Mouse (Mus musculus) adrenal gland (tissue): ENCODE results near the gene Srm.

ENCODE experiments used
- intact Hi-C: fragments of 180-260 bp; cut with DNase I; formaldehyde crosslinking; loops from one replicate; pipeline ENCODE4 v1.15.1; 2025
- long read RNA-seq, 2 experiments: library from polyadenylated mRNA; unstranded; transcript quantifications; one replicate each; pipeline ENCODE4 v2.0.0; 2020; ENCODE audit warnings: borderline replicate concordance in 1 of 2; ENCODE audit not compliant: insufficient replicate concordance in 1 of 2

The Srm gene
- long read RNA-seq, experiment 1, transcript Srm-201 (7 exons, 1,338 nt): major isoform, 111 of 125 reads
- long read RNA-seq, experiment 1, partial matches to known transcripts: 10 of 125 reads
- long read RNA-seq, experiment 1, other reads (novel, unspliced or antisense): 4 of 125 reads
- long read RNA-seq, experiment 2, transcript Srm-201 (7 exons, 1,338 nt): major isoform, 120 of 138 reads
- long read RNA-seq, experiment 2, partial matches to known transcripts: 11 of 138 reads
- long read RNA-seq, experiment 2, other reads (novel, unspliced or antisense): 7 of 138 reads

- intact Hi-C loops: no loop called here
Measured at GRCm38 (mm10) chr4:148591171-148591630, at the start of gene Srm. Srm (plus strand) TSS chr4:148591503.

DNA sequence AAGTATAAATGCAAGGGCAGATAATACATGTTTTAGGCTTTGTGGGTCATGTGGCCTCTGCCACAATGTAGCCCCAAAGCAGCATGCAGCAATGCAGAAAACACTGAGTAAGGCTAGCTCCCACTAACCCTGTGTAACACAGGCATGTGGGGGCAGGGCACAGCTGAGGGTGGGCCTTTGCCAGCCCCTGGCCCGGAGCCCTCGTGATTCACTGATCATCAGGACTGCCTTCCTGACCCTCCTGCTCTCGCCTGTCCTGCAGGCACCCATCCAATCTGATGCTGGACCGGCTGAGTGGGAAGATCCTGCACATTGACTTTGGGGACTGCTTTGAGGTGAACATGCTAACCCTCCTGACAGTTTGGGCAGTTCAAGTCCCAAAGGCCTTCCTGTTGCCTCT is 42.2 kb upstream of the Srm start:
- intact Hi-C loops: no loop called here

DNA sequence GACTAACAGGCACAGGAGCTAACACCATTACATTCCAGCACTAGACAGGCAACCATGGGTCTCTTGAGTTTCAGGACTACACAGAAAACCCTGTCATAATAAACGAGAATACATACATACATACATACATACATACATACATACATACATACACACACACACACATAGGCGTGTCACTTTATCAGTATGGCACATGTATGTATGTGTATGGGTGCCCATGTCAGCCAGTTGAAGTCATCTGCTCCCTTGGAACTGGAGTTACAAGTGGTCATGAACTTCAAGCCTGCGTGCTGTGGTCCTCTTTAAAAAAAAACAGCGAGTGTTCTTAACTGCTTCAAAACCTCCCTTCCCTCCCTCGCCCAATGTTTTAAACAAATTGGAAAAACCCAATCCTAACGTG is 33.5 kb upstream of the Srm start:
- intact Hi-C loops: no loop called here

DNA sequence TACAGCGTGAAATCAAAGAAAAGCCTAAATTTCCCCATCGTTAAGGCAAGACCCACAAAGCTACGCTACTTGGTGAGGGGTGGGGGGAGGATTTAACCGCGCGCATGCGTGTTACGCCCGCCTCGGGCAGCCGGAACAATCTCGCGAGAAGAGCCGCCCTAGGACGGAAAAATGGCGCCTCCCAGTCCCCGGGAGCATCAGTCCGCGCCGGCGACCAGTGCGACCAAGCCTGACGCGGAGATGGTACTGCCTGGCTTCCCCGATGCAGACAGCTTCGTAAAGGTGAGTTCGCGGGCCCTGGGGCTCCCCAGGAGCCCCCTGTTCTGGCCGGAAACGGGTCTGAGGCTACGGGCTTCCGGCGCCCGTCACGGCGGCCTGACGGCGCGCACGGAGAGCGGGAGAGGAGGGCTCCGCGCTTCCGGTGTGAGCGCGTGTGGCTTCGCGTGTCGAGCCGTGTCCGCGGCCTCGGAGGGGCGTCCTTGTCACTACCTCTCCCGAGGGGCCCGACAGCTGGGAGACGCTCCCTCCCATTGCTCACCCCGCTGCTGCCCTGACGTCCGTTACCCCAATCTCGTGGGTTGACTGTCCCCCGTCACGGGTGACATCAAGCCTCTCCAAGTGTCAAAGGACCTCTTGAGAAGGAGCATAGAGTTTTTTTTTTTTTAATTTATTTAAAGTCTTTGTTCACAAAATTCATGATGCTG is 32.9 kb upstream of the Srm start, which contains the start of gene Exosc10:
Gene Exosc10, plus strand, starts transcription at position 133 of the 704 bp plus-strand sequence.
- intact Hi-C loops: no loop called here

DNA sequence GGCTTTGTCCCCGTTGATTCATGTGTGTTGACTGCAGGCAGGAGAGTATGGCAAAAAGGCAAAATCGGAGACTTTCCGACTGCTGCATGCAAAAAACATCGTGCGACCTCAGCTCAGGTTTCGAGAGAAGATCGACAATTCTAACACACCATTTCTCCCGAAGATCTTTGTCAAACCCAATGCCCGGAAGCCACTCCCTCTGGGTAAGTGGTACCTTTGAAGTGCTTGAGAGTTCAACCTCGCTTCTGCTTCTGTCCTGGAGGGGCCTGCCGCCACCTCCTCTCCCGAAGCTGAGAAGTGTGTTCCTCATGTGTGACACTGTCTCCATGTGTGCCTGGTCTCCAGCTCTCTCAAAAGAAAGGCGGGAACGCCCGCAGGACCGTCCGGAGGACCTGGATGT is 28.6 kb upstream of the Srm start:
- intact Hi-C loops: no loop called here

DNA sequence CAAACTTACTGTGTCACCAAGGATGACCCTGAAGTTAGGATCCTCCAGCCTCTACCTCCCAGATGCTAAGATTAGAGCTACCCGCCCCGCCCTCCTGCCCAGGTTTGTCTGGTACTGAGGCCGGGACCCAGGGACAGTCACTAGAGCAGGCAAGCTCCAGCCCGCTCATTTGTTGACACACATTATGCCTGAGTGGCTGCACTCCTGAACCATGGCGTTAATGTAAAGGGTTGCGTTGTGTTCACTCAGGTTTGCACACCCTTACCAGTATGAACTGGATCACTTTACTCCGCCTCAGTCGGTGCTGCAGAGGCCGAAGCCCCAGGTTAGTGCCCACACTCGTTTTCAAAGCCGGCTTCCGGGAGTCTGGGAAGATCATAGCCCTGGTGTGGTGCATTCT is 27.7 kb upstream of the Srm start:
- intact Hi-C loops: no loop called here

DNA sequence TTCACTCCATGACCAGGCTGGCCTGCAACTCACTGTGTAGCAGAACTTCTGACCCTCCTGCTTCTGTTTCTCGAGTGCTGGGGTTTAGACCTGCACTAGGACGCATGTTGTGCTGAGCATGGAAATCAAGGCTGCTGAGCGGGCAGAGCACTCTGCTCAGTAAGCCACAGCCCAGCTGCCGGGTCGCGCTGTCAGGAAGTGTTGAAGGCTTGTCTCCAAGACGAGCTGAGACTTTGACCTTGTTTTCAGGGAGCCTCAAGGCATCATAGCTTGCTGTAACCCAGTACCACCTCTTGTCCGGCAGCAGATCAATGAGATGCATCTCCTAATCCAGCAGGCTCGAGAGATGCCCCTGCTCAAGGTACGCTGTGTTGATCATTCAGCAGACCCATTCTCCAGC is 21.2 kb upstream of the Srm start:
- intact Hi-C loops: no loop called here

DNA sequence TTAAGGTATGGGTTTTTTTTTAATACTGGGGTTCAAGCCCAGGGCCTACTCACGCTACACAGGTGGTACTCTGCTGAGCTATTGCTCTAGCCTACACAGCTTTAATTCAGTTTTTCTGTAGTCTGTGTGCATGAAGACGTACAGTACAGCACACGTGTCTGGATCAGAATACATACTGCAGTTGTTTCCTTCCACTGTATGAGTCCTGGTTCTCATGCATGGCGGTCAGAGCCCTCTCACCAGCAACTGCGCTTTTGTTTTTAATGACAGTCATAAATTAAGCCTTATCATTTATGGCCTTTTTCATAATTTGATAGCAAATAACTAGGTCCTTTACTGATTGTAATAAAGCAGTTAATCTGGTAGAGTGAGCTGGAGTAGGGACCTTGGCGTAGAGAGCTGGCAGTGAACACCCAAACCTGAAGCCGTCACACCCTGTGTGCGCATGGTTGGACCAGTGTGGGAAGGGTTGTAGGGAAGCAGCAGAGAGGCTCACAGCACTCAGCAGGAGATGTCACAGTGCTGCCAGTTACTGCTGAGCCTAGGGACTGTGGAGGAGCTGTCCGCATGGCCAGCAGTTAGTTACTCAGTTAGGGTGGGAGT is 20.5 kb upstream of the Srm start:
- intact Hi-C loops: no loop called here

DNA sequence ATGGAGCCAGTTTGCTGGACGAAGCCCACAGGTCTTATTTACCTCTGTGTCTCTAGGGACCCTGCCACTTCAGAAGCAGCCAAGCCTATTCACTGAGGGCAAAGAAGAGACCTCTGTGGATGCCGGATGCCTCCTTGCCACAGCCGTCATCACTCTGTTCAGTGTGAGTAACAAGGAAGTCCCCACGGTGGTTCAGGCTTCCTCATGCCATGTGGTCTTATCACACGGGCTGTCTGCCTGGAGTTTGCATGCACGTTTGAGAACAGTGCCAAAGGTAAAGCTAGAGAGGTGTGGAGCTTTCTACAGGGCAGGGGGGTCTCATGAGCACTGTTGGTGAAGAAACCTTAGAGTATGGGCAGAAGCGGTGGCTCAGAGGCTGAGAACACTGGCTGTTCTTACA is 18.1 kb upstream of the Srm start:
- intact Hi-C loops: no loop called here

GRCm38 (mm10) chr4:148580765-148581164 is 10.5 kb upstream of the Srm start:
- intact Hi-C loops: no loop called here

- intact Hi-C loops: no loop called here
Measured at GRCm38 (mm10) chr4:148581422-148581821, 9.9 kb upstream of the Srm start.

DNA sequence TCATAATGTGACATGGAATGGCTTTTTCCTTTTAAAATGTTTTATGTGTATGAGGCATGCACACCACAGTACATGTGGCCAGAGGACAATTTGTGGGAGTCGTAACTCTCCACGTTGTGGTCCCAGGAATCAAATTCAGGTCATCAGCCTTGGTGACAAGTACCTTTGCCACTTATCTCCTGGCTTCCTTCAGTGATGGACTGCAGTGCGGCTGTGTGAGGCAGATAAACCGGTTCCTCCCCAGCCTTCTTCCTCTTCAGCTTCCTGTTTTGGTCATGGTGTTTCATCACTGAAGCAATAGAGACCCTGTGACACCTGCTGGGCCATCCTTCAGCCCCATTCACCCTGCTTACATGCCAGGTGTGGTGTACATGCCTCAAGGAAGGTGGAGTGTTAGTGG is 8.0 kb upstream of the Srm start:
- intact Hi-C loops: no loop called here

- intact Hi-C loops: no loop called here
Measured at GRCm38 (mm10) chr4:148586648-148587047, 4.7 kb upstream of the Srm start.

DNA sequence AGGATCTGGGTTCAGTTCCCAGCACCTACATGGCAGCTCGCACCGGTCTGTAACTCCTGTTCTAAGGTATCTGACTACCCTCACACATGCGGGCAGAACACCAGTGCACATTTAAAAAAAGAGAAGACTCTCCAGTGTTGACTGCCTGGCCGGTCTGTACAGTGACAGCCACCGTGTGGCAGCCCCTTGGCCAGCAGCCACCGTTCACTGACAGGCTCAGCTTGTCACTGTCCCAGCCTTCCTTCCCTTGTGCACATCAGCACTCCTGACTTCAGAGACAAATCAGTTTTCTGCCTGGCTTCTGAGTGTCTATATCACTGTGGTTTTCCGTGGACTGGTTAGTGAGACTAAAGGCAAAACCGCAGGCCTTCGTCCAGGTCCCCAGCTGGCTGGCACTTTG is 2.5 kb upstream of the Srm start:
- intact Hi-C loops: no loop called here

- intact Hi-C loops: no loop called here
Measured at GRCm38 (mm10) chr4:148589565-148589964, 1.7 kb upstream of the Srm start.

- intact Hi-C loops: no loop called here
Measured at GRCm38 (mm10) chr4:148590421-148591170, 707 bp upstream of the Srm start.

- intact Hi-C loops: no loop called here
Measured at GRCm38 (mm10) chr4:148591637-148592380, 506 bp downstream of the Srm start.

DNA sequence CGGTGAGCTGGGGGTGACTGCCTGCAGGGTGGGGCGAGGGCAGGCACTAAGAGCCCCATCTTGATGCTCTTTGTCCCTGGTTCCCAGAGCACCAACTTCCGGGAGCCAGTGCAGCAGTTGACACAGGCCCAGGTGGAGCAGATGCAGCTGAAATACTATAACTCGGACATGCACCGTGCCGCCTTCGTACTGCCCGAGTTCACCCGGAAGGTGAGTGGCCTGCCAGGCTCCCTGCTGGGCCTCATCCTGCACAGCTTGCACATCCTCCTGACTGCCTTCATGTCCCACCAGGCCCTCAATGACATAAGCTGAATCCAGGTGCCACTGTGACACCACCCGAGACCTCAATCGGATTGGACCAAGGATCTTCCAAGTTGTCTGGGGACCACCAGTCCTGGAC is 2.7 kb downstream of the Srm start:
- intact Hi-C loops: no loop called here

DNA sequence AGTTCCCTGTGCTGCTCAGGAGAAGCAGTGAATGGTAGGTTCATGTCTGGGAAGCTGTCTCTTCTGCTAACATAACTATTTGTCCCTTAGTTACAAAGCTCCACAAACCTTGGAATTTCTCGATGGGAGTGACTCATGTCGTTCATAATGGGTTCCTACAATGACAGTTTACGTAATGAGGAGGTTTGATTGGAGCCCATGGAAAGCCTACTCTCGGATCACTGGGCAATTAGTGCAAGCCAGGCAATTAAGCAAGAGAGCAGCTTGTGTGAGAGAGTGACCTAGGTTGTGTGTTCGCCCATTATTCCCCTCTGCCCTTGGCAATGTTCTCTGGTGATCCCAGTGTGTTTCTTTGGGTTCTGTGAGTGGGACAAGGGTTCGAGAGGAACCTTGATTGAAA is 4.6 kb downstream of the Srm start:
- intact Hi-C loops: no loop called here

DNA sequence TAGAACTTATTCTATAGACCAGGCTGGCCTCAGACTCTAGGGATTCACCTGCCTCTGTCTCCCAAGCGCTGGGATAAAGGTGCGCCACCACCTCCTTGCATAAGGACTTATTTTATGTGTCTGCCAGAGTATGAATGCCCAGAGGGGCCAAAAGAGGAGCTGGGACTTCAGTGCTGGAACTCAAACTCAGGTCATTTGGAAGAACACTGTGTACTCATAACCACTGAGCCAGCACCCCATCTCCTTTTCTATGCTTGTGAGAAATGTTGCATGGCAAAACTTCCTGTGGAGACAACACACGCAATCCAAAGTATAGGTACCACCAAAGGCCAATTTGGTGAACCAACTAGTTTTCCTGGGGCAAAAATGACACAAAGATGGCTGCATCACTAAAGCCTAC is 5.4 kb downstream of the Srm start:
- intact Hi-C loops: no loop called here

DNA sequence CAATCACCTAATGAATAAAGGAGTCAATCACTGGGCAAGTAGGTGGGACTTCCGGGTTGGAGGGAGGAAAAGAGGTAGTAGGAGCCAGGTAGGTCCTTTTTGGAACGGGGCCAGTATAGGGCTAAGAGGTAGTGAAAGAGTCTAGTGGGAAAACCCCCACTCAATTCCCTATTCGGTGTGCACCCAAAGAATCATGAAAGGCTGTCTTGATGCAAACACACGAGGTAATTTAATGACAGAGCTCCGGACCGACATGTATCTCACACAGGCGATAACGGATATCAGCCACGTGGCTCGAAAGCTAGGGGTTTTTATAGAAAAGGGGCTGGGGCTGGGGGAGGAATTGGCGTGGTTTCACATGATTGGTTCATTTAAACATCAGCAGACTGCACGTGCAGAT is 7.5 kb downstream of the Srm start:
- intact Hi-C loops: no loop called here
